9 mouse cellular contexts compared by ENCODE assay signal in genomic region chr10:85678635-85679034, GRCm38 (mm10).
DNase-seq lines count a peak whose midpoint lies in the region; ATAC-seq and TF ChIP-seq lines count a peak whose summit lies in the region.
"Had no signal": no experiment of that assay in that cellular context is flagged by ENCODE, and none has a peak within 500 bp of the region (broad histone marks: within the 10 kb centered on the region; RNA-seq: fewer than 3 reads in every experiment).

No protein-coding gene starts in this region.

- DNase-seq in adrenal gland, adult 18-20 months (ENCODE audit: low spot score in 2 of 2) = peak; percentile 22 to 32
- no peak for DNase-seq in adrenal gland, postnatal 4 days (ENCODE audit: low spot score in 2 of 2)
- DNase-seq in urinary bladder, postnatal 14 days (ENCODE audit: low spot score) = peak; percentile 41
- no peak for DNase-seq in urinary bladder, adult 2 months (ENCODE audit: low spot score)
- peak; percentile 13 for DNase-seq in embryo, embryonic 11.5 days (ENCODE audit: low read depth, low spot score)
- peak; percentile 34 for DNase-seq in kidney, postnatal 14 days
- DNase-seq in lung, embryonic 14.5 days = peak; percentile 86
- peak; percentile 19 for DNase-seq in telencephalon, adult 2 months (ENCODE audit: low read depth, low spot score)

- H3K4me2 ChIP-seq in lung, embryonic 14.5 days = no peak overlapping the region

- ATAC-seq in lung, embryonic 14.5 days (ENCODE audit: insufficient read depth) = peak; percentile 49

- no peak overlapping the region for H3K27ac ChIP-seq in lung, embryonic 14.5 days (ENCODE audit: low read depth)

- peak; percentile 82 for TF ChIP-seq CTCF in lung, embryonic 14.5 days (IDR thresholded peaks at IDR 0.05; ENCODE audit: low read depth)

- no peaks in the 10 kb centered on the region for H3K36me3 ChIP-seq in lung, embryonic 14.5 days (ENCODE audit: insufficient read depth)
- H3K36me3 ChIP-seq: G1E had no signal

- no peak overlapping the region for H3K4me3 ChIP-seq in lung, embryonic 14.5 days (ENCODE audit: low read depth, low read length)

- WGBS in lung, embryonic 14.5 days = 10% methylated on average over 4 of the region's 4 CpGs

- H3K9ac ChIP-seq in lung, embryonic 14.5 days = no peak overlapping the region

- no peaks in the 10 kb centered on the region for H3K4me1 ChIP-seq in lung, embryonic 14.5 days (ENCODE audit: insufficient read depth)

- no peaks in the 10 kb centered on the region for H3K9me3 ChIP-seq in lung, embryonic 14.5 days (ENCODE audit: low read depth, low read length)

- H3K27me3 ChIP-seq in lung, embryonic 14.5 days (ENCODE audit: insufficient read depth, low read length) = no peaks in the 10 kb centered on the region

Comparison
In these comparisons a context has a peak if more than half of its experiments do, and no peak if none do; other contexts are left out.
1. DNase-seq: peak in adrenal gland, adult 18-20 months (2 of 2), urinary bladder, postnatal 14 days (single experiment), embryo, embryonic 11.5 days (single experiment), kidney, postnatal 14 days (single experiment), lung, embryonic 14.5 days (single experiment) and telencephalon, adult 2 months (single experiment); none in adrenal gland, postnatal 4 days (0 of 2) and urinary bladder, adult 2 months (single experiment).